Mouse (Mus musculus) MEL-GATA-1-ER (cell line): Measurements from ENCODE around the gene Scml4.
A peak's percentile ranks its signal among the peaks of the same experiment; 100 is the strongest.

Experiments
- DNase-seq: peaks from one replicate; pipeline ENCODE4 v3.0.0-alpha.2; 2012; ENCODE audit warnings: low read depth; ENCODE audit errors: extremely low read depth

The Scml4 gene

DNA sequence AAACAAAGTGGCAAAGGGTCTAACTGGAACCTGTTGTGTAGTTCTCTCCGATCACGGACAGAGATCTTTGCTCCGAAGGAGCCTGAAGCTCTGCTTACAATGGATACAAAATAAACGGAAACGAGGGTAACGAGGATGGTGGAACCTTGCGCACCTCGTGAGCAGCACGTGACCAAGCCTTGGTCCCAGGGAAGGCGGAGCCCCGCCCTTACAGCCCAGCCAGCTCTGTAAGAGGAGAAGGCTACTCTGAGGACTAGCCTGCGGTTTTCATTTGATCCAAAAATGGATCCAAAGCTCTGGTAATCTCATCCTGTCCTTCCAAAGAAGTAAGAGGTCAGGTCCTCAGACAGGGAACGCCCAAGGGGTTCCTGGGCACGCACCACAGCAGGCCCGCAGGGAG, 128.5 kb downstream of the Scml4 start:
- no peak for DNase-seq

DNA sequence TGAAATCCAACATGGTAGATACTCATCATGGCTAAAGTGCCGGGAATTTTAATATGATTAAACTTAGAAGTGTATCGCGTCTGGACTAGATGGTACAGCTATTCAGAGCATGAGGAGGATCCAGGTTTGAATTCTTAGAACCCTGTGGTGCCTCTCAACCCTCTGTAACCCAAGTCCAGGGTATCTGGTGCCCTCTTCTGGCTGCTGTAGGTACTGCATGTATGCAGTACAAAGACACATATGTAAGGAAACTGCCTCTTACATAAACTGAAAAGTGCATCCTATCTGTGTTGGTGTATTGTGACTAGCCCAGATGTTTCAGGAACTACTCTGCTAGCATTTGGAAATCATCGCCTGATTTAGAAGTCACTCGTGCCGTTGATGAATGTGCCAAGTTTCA, 129.7 kb downstream of the Scml4 start:
- peak; percentile 66 for DNase-seq

DNA sequence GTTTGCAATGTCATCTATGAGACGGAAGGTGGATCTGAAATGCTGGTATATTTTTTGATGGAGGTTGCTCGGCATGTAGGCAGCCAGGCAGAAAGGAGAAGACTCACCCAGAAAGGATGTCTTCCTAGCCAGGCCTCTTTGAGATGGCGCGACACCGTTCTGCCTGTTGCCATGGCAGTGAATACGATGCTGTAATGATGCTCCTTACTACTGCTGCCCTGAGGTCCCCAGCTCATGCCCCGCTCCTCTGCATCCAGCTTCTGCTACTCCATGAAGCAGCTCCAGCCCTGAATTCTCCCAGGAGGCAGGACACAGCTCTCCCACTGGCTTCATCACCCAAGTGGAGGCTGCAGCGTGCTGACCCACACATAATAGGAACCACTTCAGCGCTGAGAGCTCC, 130.8 kb downstream of the Scml4 start:
- DNase-seq = no peak

DNA sequence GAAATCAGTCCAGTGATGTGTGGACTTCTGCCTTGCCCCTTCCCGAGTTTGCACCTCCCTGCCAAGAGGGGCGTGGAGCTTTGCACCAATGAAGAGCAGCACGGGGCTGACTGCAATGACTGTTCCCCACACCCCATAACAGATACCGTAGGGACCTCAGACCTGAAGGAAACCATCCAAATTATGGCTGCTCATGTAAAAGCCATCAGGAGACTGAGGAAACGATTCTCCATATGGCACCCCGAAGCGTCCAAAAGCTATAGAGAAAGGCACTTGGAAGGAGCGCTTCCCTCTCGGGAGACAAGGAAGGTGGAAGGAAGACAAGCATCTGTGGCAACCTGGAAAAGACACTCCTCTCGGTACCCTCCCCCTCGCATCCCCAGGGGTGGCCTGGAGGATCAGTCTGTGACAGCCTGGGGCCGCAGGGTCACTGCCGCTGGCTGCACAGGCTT, 134.2 kb downstream of the Scml4 start:
- DNase-seq = no peak

DNA sequence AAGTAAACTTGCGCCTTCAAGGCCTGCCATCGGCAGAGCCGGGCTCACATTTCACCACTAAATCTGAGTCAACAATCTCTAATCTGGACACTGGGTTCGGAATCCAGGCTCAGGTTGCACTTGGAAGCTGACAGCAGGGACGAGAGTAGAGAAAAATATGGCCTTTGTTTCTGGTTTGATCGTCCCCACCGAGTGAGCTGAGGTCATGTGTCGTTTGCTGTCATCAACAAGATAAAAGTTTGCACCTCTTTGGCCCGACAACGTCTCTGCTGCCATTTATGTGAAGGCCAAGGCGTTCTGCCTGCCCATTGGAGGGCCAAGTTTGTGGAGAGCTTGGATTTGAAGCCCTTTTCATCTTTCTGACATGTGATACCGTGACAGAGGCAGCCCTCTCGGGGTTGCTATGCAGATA, 135.3 kb downstream of the Scml4 start:
- DNase-seq = no peak

DNA sequence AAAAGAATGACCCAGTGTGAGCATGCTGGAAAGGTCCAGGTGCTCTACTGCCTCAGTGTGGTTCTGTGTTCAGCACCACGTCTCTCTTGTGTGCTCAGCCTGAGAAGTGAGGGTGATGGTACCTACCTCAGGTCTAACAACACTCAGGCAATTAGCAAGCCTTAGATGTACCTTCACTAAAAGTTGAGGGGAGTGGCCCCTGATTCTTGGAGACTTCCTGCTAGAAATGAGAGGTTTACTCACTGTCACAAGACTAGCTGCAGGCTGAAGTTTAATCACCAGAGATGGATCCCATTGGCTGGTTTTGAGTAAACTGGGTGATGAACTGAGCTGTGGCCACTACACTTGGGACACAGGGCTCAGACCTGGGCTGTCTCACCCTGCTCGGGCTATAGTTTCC, 137.1 kb downstream of the Scml4 start:
- DNase-seq = no peak

DNA sequence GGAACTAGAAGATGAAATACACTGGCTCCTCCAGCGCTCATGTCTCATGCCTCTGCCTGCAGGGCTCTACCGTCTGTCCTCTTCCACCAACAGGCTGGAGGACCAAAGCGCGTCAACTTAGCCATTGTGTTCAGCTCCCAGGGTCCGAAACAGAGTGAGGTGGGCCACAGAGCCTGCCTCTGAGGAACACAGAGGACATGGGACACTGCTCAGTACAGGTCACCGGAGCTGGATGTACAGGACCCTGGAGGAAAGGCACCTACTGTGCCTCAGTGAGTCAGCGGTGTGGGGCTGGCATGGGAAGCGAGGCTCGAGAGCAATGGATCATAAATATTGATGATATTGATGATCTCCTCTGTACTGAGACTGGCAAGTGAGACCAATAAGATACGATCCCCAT, 139.2 kb downstream of the Scml4 start:
- DNase-seq = no peak

DNA sequence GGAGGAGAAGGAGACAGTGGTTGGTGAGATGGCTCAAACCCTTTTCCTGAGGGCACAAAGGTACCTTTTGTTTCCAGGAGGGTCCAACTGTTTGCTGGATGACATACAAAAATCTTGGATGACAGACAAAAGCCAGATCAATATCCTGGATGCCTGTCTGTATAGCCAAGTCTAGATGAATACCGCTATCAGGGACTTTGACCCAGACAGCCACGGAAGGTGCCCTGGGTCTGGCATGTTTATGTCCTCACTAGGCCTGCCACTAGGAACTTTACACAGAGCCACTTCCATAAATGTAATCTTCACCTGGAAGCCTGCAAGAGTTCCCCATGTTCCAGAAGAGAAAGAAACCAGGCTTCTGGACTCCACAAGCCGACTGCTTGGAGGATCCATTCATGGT, 141.3 kb downstream of the Scml4 start:
- no peak for DNase-seq

DNA sequence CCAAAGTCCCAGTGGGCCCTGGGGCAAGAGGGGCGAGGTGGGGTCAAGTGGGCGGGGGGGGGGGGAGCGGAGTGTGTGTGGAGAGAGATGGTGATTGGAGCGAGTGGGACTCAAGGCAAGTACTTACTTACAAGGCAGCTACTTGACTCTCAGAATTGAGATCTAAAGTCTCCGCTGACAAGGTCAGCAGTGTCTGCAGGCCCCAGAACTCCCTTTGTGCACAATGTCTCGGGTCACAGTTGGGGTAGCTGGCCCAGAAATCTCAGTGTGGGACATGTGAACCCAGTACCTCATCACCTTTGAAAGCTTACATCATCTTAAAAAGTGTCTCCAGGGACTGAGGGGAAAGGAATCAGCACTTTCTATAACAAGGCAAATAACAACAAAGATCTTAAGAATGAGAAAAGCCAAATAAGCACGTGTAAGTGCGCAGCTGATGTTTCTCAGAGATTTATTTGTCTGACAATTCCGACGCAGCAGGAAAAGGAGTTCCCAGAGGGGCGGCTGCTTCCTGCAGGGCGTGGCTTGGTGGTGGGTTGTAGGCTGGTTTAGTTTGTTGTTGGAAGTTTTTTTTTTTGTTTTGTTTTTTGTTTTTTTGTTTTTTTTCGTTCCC, 142.0 kb downstream of the Scml4 start:
- no peak for DNase-seq

DNA sequence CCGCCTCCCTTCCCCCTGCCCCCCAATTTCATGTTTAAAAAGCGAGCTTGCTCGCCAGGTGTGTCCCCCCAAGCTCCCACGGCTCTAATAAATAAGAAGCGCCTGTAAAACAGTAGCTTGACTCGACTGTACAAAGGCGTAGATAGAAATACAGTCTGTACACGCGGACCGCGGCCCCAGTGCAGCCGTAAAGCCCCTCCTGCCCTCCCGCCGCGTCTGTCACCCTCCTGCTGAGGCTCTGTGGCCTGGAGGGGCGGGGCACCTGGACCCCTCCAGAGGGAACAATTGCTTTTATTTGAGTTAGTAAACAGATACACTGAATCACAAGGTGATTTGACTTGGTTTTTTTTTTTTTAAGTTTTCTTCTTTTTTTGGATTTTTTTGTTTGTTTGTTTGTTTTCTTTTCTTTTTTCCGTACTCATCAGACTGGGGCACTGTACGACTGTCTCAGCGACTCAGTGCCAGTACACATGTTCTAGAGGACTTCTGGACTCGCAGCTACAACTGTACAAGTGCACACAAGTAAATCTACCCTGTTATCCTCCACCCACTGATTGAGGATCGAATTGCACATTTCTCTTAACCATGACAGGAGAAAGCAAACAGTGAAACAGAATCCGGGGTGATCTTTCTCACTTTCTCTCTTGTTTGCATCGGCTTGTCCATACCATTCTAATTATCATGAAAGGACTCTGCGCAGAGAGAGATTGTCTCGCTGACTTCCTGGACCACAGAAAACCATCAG, 142.7 kb downstream of the Scml4 start:
- no peak for DNase-seq

DNA sequence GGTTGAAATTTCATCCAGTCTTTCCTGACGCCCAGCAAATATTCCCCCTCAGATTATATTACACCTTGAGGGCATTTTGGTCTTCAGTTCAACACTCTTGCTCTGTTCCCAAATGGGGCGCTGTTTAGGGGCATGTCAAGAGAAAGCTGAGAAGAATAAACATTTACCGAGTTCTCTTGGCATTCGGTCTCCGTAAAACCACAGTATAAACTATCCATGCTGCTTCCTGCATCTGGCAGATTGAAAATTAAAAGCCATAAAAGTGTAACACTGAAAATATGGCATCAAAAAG, 143.2 kb downstream of the Scml4 start:
- no peak for DNase-seq

DNA sequence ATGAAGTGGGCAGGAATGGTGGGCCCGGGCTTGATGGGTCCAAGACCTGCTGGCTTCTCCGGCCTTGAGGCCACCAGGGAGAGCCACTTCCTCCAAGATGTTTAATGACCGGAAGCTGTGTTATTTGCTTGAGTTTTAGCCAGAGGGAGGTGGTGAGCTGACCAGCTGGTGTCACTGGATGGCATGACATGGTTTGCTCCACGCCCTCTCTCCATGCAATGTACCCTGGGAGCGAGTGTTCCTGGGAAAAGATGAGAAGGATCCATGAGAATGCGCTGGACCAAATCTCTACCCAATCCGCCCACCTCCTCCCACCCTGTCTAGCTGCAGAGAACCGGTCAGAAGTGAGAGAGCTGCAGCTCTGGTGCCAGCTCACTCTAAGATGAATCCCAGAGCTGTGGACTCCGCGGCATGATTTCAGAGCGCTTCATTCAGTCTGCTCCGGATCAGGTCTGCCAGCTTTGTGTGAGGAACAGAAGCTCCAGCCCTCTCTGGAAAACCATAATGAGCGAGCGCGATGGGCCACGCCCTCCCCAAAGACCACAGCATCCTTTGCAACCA, 144.1 kb downstream of the Scml4 start:
- DNase-seq = no peak

DNA sequence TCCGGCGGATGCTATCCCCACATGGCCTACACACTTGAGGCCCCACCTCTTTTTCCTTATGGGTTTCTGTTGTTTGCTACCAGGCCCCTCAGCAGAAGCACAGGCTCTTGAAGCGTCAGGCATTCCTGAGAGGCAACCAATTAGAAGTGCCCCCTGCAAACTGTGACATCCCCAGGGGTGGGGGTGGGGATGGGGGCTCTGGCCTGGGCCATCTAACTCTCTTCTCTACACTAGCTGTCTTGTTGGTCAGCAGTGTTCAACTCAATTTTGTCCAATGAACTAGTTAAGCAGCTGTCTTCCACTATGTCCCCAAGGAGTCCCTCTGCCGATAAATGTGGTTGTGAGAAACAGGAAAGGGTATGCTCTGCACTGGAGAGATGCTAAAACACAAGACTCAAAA, 144.9 kb downstream of the Scml4 start:
- DNase-seq = no peak

DNA sequence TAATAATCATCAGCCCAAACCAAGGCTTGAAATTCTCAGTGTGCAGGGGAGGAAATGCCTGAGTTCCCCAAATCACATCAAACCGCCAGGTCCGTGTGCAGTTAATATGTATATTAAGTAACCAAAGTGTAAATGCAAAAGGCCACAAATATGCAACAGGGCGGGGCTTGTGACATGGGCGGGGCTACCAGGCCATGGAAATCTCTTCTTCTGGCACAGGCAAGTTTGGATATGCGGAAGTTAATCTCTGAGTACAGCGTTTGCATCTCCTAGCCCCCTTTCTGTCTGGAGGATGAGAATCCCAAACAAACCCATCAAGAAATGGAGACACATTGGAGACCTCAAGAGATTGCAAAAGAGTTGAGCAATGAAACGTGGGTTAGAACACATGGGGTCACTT, 145.5 kb downstream of the Scml4 start:
- DNase-seq = no peak

DNA sequence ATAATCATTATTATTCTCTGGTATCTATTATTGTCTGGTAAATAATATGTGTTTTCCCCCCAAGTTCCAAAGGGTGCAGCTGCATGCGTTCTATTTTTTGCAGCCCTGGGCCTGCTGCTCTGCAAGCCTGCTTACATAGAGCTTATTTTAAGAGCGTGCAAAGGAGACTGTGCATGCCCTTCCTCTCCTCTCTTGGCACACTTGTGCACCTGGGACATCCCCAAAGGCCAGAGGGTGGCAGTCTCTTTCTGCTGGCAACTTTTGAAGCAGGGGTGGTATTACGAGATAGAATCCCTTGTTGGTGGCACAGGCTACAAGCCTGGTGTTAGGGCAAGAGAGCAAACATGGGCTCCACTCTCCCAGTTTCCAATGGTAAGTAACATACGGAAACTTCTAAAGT, 146.4 kb downstream of the Scml4 start:
- no peak for DNase-seq

DNA sequence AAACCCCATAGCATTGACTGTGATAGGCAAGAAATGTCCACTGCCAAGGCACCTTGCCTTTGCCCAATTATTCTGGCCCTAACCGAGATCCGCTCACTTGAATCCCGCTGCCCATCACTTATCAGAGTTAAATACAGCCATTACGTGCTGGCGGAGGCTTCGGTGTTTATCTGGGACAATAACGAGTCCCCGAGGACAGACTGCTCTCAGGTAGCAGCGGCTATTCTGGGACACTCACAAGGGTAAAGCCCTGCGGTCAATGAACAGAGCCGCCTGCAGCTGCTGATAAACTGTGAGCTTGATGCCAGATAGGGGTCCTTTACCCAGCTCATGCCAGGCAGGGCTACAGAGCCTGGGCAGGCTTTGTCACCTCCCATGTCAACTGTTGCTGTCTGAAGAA, 147.9 kb downstream of the Scml4 start:
- no peak for DNase-seq
